Mouse (Mus musculus) cortical plate, adult 2 months (tissue): ENCODE results near the gene Rpusd2. TPM values are rescaled to one million over a fixed set of nuclear protein-coding genes. Genes with fewer than 3 reads are reported as not detected.
"Not testable (repeated sequence)": the region's sequence is repeated elsewhere in the genome, so short reads cannot be mapped to it uniquely, and the experiment has no call there.

Experiments used
- H3K27ac ChIP-seq: fragments of 200-500 bp; 2 replicates; pipeline ENCODE4 v1.5.1; 2012; ENCODE audit warnings: low read length, control low read depth, inconsistent platforms; ENCODE audit not compliant: insufficient read depth
- H3K4me1 ChIP-seq: fragments of 200-500 bp; 2 replicates; pipeline ENCODE4 v1.6.1; 2011; ENCODE audit warnings: low read length; ENCODE audit not compliant: control insufficient read depth, insufficient read depth
- H3K4me3 ChIP-seq: fragments of 200-500 bp; 2 replicates; pipeline ENCODE4 v1.5.1; 2011; ENCODE audit warnings: mild to moderate bottlenecking, low read length, control low read depth; ENCODE audit not compliant: insufficient read depth
- CTCF ChIP-seq: fragments of 200-500 bp; IDR thresholded peaks from 2 replicates; pipeline ENCODE4 v1.5.1; 2011; ENCODE audit warnings: mild to moderate bottlenecking, control low read depth, low read length; ENCODE audit not compliant: insufficient read depth; ENCODE audit errors: extremely low read depth
- POLR2A ChIP-seq: fragments of 200-500 bp; IDR thresholded peaks from 2 replicates; pipeline ENCODE4 v1.6.1; 2011; ENCODE audit warnings: mild to moderate bottlenecking, low read length, control low read depth; ENCODE audit not compliant: insufficient read depth; ENCODE audit errors: extremely low read depth
- polyA plus RNA-seq: library from polyadenylated mRNA; depleted of rRNA; stranded (reverse); fragments of >200 nt; gene quantifications from 2 replicates; pipeline ENCODE4 v1.2.3, GENCODE M21; 2012

Gene Rpusd2
- polyA plus RNA-seq, 1 experiment, result 4.8 TPM

GRCm38 (mm10) chr2:119015604-119016180 is 18.9 kb upstream of the Rpusd2 start:
- no peak for TF ChIP-seq CTCF
- no peak for TF ChIP-seq POLR2A
- Histone ChIP-seq H3K4me1 (0 out of 2 replicates have a peak, but pooled peaks cover 2% of the 10 kb centered on the region), H3K4me3 (no peak overlapping the region), H3K27ac (no peak overlapping the region)

DNA sequence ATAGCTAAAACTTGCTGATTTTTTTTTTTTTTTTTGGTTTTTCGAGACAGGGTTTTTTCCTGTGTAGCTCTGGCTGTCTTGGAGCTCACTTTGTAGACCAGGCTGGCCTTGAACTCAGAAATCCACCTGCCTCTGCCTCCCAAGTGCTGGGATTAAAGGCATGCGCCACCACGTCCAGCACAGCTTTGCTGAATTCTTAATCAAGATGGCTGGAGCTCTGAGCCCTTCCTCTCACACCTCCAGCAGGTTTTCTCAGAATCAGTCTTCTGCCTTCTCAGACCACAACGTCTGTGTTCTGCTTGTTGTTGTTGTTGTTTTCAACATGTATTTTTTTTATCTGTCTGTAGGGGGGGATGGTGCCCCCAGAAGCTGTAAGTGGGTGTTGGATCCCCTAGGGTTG is 18.3 kb upstream of the Rpusd2 start:
- H3K27ac ChIP-seq, H3K4me1 ChIP-seq, H3K4me3 ChIP-seq: not testable (repeated sequence)

- TF ChIP-seq CTCF (no peak), POLR2A (no peak)
Observed at GRCm38 (mm10) chr2:119017647-119018046, 16.9 kb upstream of the Rpusd2 start.

GRCm38 (mm10) chr2:119018391-119019122 is 16.0 kb upstream of the Rpusd2 start:
- TF ChIP-seq POLR2A (no peak), CTCF (no peak)
- Histone ChIP-seq H3K4me1 (0 out of 2 replicates have a peak, but pooled peaks cover 2% of the 10 kb centered on the region), H3K27ac (no peak overlapping the region), H3K4me3 (no peak overlapping the region)

More at GRCm38 (mm10) chr2:119017647-119018046, 16.9 kb upstream of the Rpusd2 start:
- Histone ChIP-seq H3K27ac (no peak overlapping the region), H3K4me1 (0 out of 2 replicates have a peak, but pooled peaks cover 2% of the 10 kb centered on the region), H3K4me3 (no peak overlapping the region)

GRCm38 (mm10) chr2:119019131-119019530 is 15.5 kb upstream of the Rpusd2 start:
- no peak overlapping the region for H3K4me3 ChIP-seq
- TF ChIP-seq POLR2A (no peak), CTCF (no peak)

GRCm38 (mm10) chr2:119019538-119019937 is 15.1 kb upstream of the Rpusd2 start:
- TF ChIP-seq POLR2A (no peak), CTCF (no peak)
- Histone ChIP-seq H3K4me3 (no peak overlapping the region), H3K4me1 (0 out of 2 replicates have a peak, but pooled peaks cover 2% of the 10 kb centered on the region), H3K27ac (no peak overlapping the region)

More at GRCm38 (mm10) chr2:119019131-119019530, 15.5 kb upstream of the Rpusd2 start:
- H3K4me1 ChIP-seq, result 0 out of 2 replicates have a peak, but pooled peaks cover 2% of the 10 kb centered on the region
- H3K27ac ChIP-seq, result no peak overlapping the region

- no peak overlapping the region for H3K4me3 ChIP-seq
- H3K4me1 ChIP-seq, result peaks cover 3% of the 10 kb centered on the region
- no peak for TF ChIP-seq CTCF
- no peak for TF ChIP-seq POLR2A
- no peak overlapping the region for H3K27ac ChIP-seq
Observed at GRCm38 (mm10) chr2:119023154-119023660, 11.4 kb upstream of the Rpusd2 start.

DNA sequence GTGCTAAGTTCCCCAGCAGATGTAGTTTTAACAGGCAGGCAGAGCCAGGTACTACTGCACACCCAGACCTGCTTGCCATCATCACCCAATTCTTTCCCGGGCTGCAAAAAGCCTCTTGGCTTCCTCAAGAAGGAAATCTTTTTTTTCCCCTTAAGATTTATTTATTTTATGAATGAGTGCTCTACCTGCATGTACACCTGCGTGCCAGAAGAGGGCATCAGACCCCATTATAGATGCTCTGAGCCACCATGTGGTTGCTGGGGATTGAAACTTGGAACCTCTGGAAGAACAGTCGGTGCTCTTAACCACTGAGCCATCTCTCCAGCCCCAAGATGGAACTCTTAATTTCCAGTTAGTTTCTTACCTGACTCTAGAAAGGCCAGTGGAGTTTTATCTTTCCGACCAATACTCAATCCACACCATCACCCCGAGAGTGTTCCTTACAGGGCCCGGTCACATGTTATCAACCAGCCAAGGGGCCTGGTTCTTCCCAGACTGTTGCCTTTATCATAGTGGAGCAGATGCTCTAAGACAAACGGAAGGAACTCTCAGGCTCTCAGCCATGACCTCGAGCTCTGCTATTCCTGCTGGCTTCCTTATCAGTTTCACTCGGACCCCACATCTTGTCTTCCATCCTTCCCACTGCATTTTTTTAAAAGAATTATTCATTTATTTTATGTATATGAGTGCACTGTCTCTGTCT is 9.9 kb upstream of the Rpusd2 start:
- H3K27ac ChIP-seq, result no peak overlapping the region
- peaks cover 3% of the 10 kb centered on the region for H3K4me1 ChIP-seq
- H3K4me3 ChIP-seq, result no peak overlapping the region
- TF ChIP-seq POLR2A, result no peak
- peak; percentile 23; the same call in 1 of the 2 replicates for TF ChIP-seq CTCF

GRCm38 (mm10) chr2:119025239-119025616 is 9.4 kb upstream of the Rpusd2 start:
- H3K27ac ChIP-seq, result no peak overlapping the region
- H3K4me3 ChIP-seq, result no peak overlapping the region
- H3K4me1 ChIP-seq, result peaks cover 3% of the 10 kb centered on the region
- no peak for TF ChIP-seq CTCF
- TF ChIP-seq POLR2A, result no peak
